8 mouse cellular contexts compared by ENCODE assay signal in genomic region chr17:34039562-34040450, GRCm38 (mm10). TPM values are rescaled to one million over a fixed set of nuclear protein-coding genes. Genes with fewer than 3 reads are reported as not detected.
DNase-seq lines count a peak whose midpoint lies in the region; ATAC-seq and TF ChIP-seq lines count a peak whose summit lies in the region.

No protein-coding gene starts in this region.

- no peak for TF ChIP-seq CTCF in lung, postnatal 0 days (IDR thresholded peaks at IDR 0.05)

- peak; percentile 27 for DNase-seq in cerebellum, adult 9-10 months
- DNase-seq in right cerebral cortex, postnatal 4 days: peak; percentile 29
- DNase-seq in right cerebral cortex, postnatal 14 days: no peak
- DNase-seq in lung, postnatal 0 days (ENCODE audit: low spot score): no peak

- H3K9ac ChIP-seq in heart, embryonic 11.5 days (ENCODE audit: low read depth, low read length): no peak overlapping the region
- H3K9ac ChIP-seq in limb, embryonic 12.5 days (replicated peaks): peak overlapping the region; percentile 48
- H3K9ac ChIP-seq in lung, postnatal 0 days (replicated peaks; ENCODE audit: low read depth): no peak overlapping the region

- H3K36me3 ChIP-seq in heart, embryonic 11.5 days (ENCODE audit: control insufficient read depth, insufficient read depth, low read length): peaks cover 8% of the 10 kb centered on the region; the same call in 1 of the 2 replicates
- H3K36me3 ChIP-seq in limb, embryonic 12.5 days: peaks cover 34% of the 10 kb centered on the region
- H3K36me3 ChIP-seq in lung, postnatal 0 days (ENCODE audit: insufficient read depth, low read length): peaks cover 10% of the 10 kb centered on the region

- H3K27ac ChIP-seq in heart, embryonic 11.5 days (ENCODE audit: low read depth, low read length): no peak overlapping the region
- H3K27ac ChIP-seq in limb, embryonic 12.5 days: peak overlapping the region; percentile 77
- H3K27ac ChIP-seq in lung, postnatal 0 days (ENCODE audit: low read length): no peak overlapping the region

- peak overlapping the region; percentile 11; the same call in 1 of the 2 replicates for H3K4me3 ChIP-seq in heart, embryonic 11.5 days (ENCODE audit: low read depth, low read length)
- peak overlapping the region; percentile 38 for H3K4me3 ChIP-seq in limb, embryonic 12.5 days (replicated peaks)
- H3K4me3 ChIP-seq in lung, postnatal 0 days (ENCODE audit: low read depth, low read length): no peak overlapping the region

- H3K9me3 ChIP-seq in heart, embryonic 11.5 days (replicated peaks; ENCODE audit: control insufficient read depth, low read length): no peaks in the 10 kb centered on the region
- H3K9me3 ChIP-seq in limb, embryonic 12.5 days: no peaks in the 10 kb centered on the region
- no peaks in the 10 kb centered on the region for H3K9me3 ChIP-seq in lung, postnatal 0 days (ENCODE audit: low read length)

- peaks cover 14% of the 10 kb centered on the region for H3K4me1 ChIP-seq in heart, embryonic 11.5 days (ENCODE audit: control insufficient read depth, insufficient read depth, low read length)
- H3K4me1 ChIP-seq in limb, embryonic 12.5 days (replicated peaks): peaks cover 50% of the 10 kb centered on the region
- H3K4me1 ChIP-seq in lung, postnatal 0 days (ENCODE audit: insufficient read depth, low read depth, low read length): 0 out of 2 replicates have a peak, but pooled peaks cover 8% of the 10 kb centered on the region

- no peak for ATAC-seq in cerebellum, adult (ENCODE audit: insufficient number of reproducible peaks, low FRiP score, low TSS enrichment)
- ATAC-seq in heart, embryonic 11.5 days (replicated peaks; ENCODE audit: insufficient number of reproducible peaks, low FRiP score, low TSS enrichment): no peak
- no peak for ATAC-seq in limb, embryonic 12.5 days (ENCODE audit: insufficient number of reproducible peaks, insufficient read depth, low FRiP score, low TSS enrichment, low read depth)
- no peak for ATAC-seq in erythroid progenitor cell, adult 5-6 weeks (replicated peaks; ENCODE audit: low FRiP score, poor library complexity, severe bottlenecking)
- no peak; the same call in 1 of the 2 replicates for ATAC-seq in lung, postnatal 0 days

- H3K4me2 ChIP-seq in heart, embryonic 11.5 days: peak overlapping the region; percentile 56
- H3K4me2 ChIP-seq in limb, embryonic 12.5 days: peak overlapping the region; percentile 58
- H3K4me2 ChIP-seq in lung, postnatal 0 days (replicated peaks; ENCODE audit: low read depth, low read length): no peak overlapping the region

- H3K27me3 ChIP-seq in heart, embryonic 11.5 days (ENCODE audit: control insufficient read depth, insufficient read depth, low read length): peaks cover 48% of the 10 kb centered on the region
- H3K27me3 ChIP-seq in limb, embryonic 12.5 days: peaks cover 52% of the 10 kb centered on the region
- no peaks in the 10 kb centered on the region for H3K27me3 ChIP-seq in lung, postnatal 0 days (replicated peaks; ENCODE audit: insufficient read depth, low read length)

- 24% methylated on average over 17 of the region's 17 CpGs for WGBS in heart, embryonic 11.5 days (ENCODE audit: insufficient replicate concordance)
- 22% methylated on average over 17 of the region's 17 CpGs for WGBS in limb, embryonic 12.5 days
- 11% methylated on average over 17 of the region's 17 CpGs for WGBS in lung, postnatal 0 days

- no peak for TF ChIP-seq EP300 in lung, postnatal 0 days (IDR thresholded peaks at IDR 0.05)

RNA-seq across cellular contexts. Expression of gene Col11a2, which starts 0.6 kb away (rescaled TPM):
- polyA plus RNA-seq in heart, embryonic 11.5 days (2014; fragmentation: Nextera tagmentation; extraction: Ambion mirVana): 0.31 and 0.70 TPM in 2 replicates
- 17.5 and 31.9 TPM in 2 replicates for polyA plus RNA-seq in limb, embryonic 12.5 days (2016; fragmentation: Nextera tagmentation; extraction: Ambion mirVana)
- total RNA-seq in erythroid progenitor cell, adult 5-6 weeks (2015; ENCODE audit: low replicate concordance): 0.36 and 0.42 TPM in 2 replicates
- total RNA-seq in erythroid progenitor cell, adult 5-6 weeks (2017; ENCODE audit: low replicate concordance): 2.1 and 2.9 TPM in 2 replicates
- polyA plus RNA-seq in lung, postnatal 0 days (2015; fragmentation: Nextera tagmentation; extraction: Ambion mirVana): 0.25 and 0.44 TPM in 2 replicates

RNA-seq across cellular contexts. Expression of gene Rxrb, which starts 8.2 kb away (rescaled TPM):
- polyA plus RNA-seq in heart, embryonic 11.5 days (2014; fragmentation: Nextera tagmentation; extraction: Ambion mirVana): 13.8 and 14.6 TPM in 2 replicates
- polyA plus RNA-seq in limb, embryonic 12.5 days (2016; fragmentation: Nextera tagmentation; extraction: Ambion mirVana): 64.3 and 64.4 TPM in 2 replicates
- 5.4 and 8.4 TPM in 2 replicates for total RNA-seq in erythroid progenitor cell, adult 5-6 weeks (2015; ENCODE audit: low replicate concordance)
- 11.5 and 14.5 TPM in 2 replicates for total RNA-seq in erythroid progenitor cell, adult 5-6 weeks (2017; ENCODE audit: low replicate concordance)
- 35.0 and 35.7 TPM in 2 replicates for polyA plus RNA-seq in lung, postnatal 0 days (2015; fragmentation: Nextera tagmentation; extraction: Ambion mirVana)

RNA-seq across cellular contexts. Expression of gene Slc39a7, which starts 8.3 kb away (rescaled TPM):
- 61.4 and 67.2 TPM in 2 replicates for polyA plus RNA-seq in heart, embryonic 11.5 days (2014; fragmentation: Nextera tagmentation; extraction: Ambion mirVana)
- 179 and 191 TPM in 2 replicates for polyA plus RNA-seq in limb, embryonic 12.5 days (2016; fragmentation: Nextera tagmentation; extraction: Ambion mirVana)
- 2.5 and 8.6 TPM in 2 replicates for total RNA-seq in erythroid progenitor cell, adult 5-6 weeks (2015; ENCODE audit: low replicate concordance)
- total RNA-seq in erythroid progenitor cell, adult 5-6 weeks (2017; ENCODE audit: low replicate concordance): 18.9 and 20.7 TPM in 2 replicates
- 130 and 131 TPM in 2 replicates for polyA plus RNA-seq in lung, postnatal 0 days (2015; fragmentation: Nextera tagmentation; extraction: Ambion mirVana)

RNA-seq across cellular contexts. Expression of gene H2-Ke6, which starts 11.9 kb away (rescaled TPM):
- 29.4 and 35.5 TPM in 2 replicates for polyA plus RNA-seq in heart, embryonic 11.5 days (2014; fragmentation: Nextera tagmentation; extraction: Ambion mirVana)
- polyA plus RNA-seq in limb, embryonic 12.5 days (2016; fragmentation: Nextera tagmentation; extraction: Ambion mirVana): 54.4 and 56.8 TPM in 2 replicates
- total RNA-seq in erythroid progenitor cell, adult 5-6 weeks (2015; ENCODE audit: low replicate concordance): 40.4 and 50.3 TPM in 2 replicates
- total RNA-seq in erythroid progenitor cell, adult 5-6 weeks (2017; ENCODE audit: low replicate concordance): 10.8 and 14.9 TPM in 2 replicates
- 57.9 and 59.8 TPM in 2 replicates for polyA plus RNA-seq in lung, postnatal 0 days (2015; fragmentation: Nextera tagmentation; extraction: Ambion mirVana)

RNA-seq across cellular contexts. Expression of gene Ring1, which starts 15.3 kb away (rescaled TPM):
- 3.9 and 4.4 TPM in 2 replicates for polyA plus RNA-seq in heart, embryonic 11.5 days (2014; fragmentation: Nextera tagmentation; extraction: Ambion mirVana)
- polyA plus RNA-seq in limb, embryonic 12.5 days (2016; fragmentation: Nextera tagmentation; extraction: Ambion mirVana): 21.6 and 25.3 TPM in 2 replicates
- total RNA-seq in erythroid progenitor cell, adult 5-6 weeks (2015; ENCODE audit: low replicate concordance): 1.3 and 2.5 TPM in 2 replicates
- 1.9 and 2.0 TPM in 2 replicates for total RNA-seq in erythroid progenitor cell, adult 5-6 weeks (2017; ENCODE audit: low replicate concordance)
- polyA plus RNA-seq in lung, postnatal 0 days (2015; fragmentation: Nextera tagmentation; extraction: Ambion mirVana): 18.8 and 19.1 TPM in 2 replicates

Comparison
In these comparisons a context has a peak if more than half of its experiments do, and no peak if none do; other contexts are left out.
1. DNase-seq: peak in cerebellum, adult 9-10 months (single experiment) and right cerebral cortex, postnatal 4 days (single experiment); none in right cerebral cortex, postnatal 14 days (single experiment) and lung, postnatal 0 days (single experiment).
2. RNA of gene Col11a2, which starts 0.6 kb away (polyA plus RNA-seq): 17.5 to 31.9 TPM in limb, embryonic 12.5 days; 0.31 to 0.70 TPM in heart, embryonic 11.5 days and 0.25 to 0.44 TPM in lung, postnatal 0 days; every median in the first group is over 10 times any median in the second.